Mouse (Mus musculus) kidney, adult 2 months (tissue): Measurements from ENCODE around the gene Ythdf2.

Source experiments
- CTCF ChIP-seq: fragments of 200-500 bp; conservative IDR thresholded peaks from 2 replicates; pipeline ENCODE4 v1.5.1; 2011; ENCODE audit warnings: low read depth, mild to moderate bottlenecking, control low read depth, low read length, moderate library complexity, mixed read lengths; ENCODE audit not compliant: insufficient read depth, insufficient read length
- POLR2A ChIP-seq: fragments of 200-500 bp; IDR thresholded peaks from one replicate; pipeline ENCODE4 v1.6.1; 2011; ENCODE audit warnings: low read depth, low read length, control low read depth

GRCm38 (mm10) chr4:132198771-132199170 lies 13.3 kb downstream of the Ythdf2 start:
- no peak for TF ChIP-seq CTCF
- no peak for TF ChIP-seq POLR2A
